Mouse (Mus musculus) hindbrain, embryonic 12.5 days (tissue): ENCODE results near the gene Dnlz. TPM values are rescaled to one million over a fixed set of nuclear protein-coding genes. Genes with fewer than 3 reads are reported as not detected.

ENCODE experiments used
- ATAC-seq: fragments of 200-750 bp; cut with Nextera tagmentation; 2 replicates; pipeline ENCODE4 v1.8.0; 2017; ENCODE audit warnings: moderate TSS enrichment; ENCODE audit not compliant: low FRiP score
- H3K27ac ChIP-seq: fragments of 300-500 bp; sonication (generic); 2 replicates; pipeline ENCODE4 v1.5.1; 2016; ENCODE audit warnings: mild to moderate bottlenecking
- H3K27me3 ChIP-seq: fragments of 300-500 bp; sonication (generic); 2 replicates; pipeline ENCODE4 v1.6.1; 2016; ENCODE audit warnings: mild to moderate bottlenecking
- H3K36me3 ChIP-seq: fragments of 300-500 bp; sonication (generic); 2 replicates; pipeline ENCODE4 v1.6.1; 2016; ENCODE audit warnings: mild to moderate bottlenecking
- H3K4me1 ChIP-seq: fragments of 300-500 bp; sonication (generic); 2 replicates; pipeline ENCODE4 v1.6.1; 2016
- H3K4me2 ChIP-seq: fragments of 300-500 bp; sonication (generic); replicated peaks from 2 replicates; pipeline ENCODE4 v1.6.1; 2016; ENCODE audit warnings: mild to moderate bottlenecking
- H3K4me3 ChIP-seq: fragments of 300-500 bp; sonication (generic); 2 replicates; pipeline ENCODE4 v1.5.1; 2016; ENCODE audit warnings: mild to moderate bottlenecking
- H3K9ac ChIP-seq: fragments of 300-500 bp; sonication (generic); 2 replicates; pipeline ENCODE4 v1.6.1; 2016; ENCODE audit warnings: mild to moderate bottlenecking, moderate library complexity
- H3K9me3 ChIP-seq: fragments of 300-500 bp; sonication (generic); replicated peaks from 2 replicates; pipeline ENCODE4 v1.6.1; 2016; ENCODE audit warnings: mild to moderate bottlenecking
- whole genome bisulfite sequencing: fragments of 180-500 bp; shearing (Covaris S2); methylation state at CpG from one replicate; pipeline ENCODE4 v1.1.7; 2016; 5-methylcytosine and 5-hydroxymethylcytosine counted together
- polyA plus RNA-seq: library from polyadenylated mRNA; unstranded; fragments of >200 nt; fragmentation: Nextera tagmentation; extraction: Ambion mirVana; gene quantifications from 2 replicates; pipeline ENCODE4 v1.2.1, GENCODE M21; 2016

Gene Dnlz
- polyA plus RNA-seq, 1 experiment from 2014 or later = 34.7 TPM

DNA sequence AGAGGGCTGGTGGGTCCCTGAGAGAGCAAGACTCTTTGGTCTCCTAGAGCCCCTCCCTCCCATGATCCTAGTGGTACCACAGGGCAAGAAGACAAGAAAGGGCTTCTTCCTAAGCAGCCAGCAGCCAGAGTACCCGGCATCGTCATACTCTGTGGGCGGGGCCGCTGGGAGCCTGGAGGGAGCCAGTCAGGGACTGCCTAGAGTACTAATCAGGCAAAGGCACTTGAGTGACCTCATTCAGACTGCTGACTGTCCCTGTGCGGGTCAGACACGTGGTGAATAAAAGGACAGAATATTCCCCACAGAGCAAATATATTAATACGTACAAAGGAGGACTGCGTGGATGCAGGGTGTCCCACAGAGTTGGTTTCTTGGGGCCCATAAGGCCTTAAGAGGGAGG, 22.5 kb downstream of the Dnlz start:
- Histone ChIP-seq H3K36me3 (peaks cover 76% of the 10 kb centered on the region), H3K9ac (no peak overlapping the region), H3K4me3 (no peak overlapping the region), H3K27ac (peak overlapping the region; percentile 36; the same call in 1 of the 2 replicates), H3K27me3 (no peaks in the 10 kb centered on the region), H3K9me3 (no peaks in the 10 kb centered on the region), H3K4me2 (no peak overlapping the region), H3K4me1 (no peaks in the 10 kb centered on the region)
- 0 out of 2 replicates have a peak, but pooled peaks have one; percentile 32 for ATAC-seq
- 53% methylated on average over 8 of the region's 8 CpGs for WGBS

DNA sequence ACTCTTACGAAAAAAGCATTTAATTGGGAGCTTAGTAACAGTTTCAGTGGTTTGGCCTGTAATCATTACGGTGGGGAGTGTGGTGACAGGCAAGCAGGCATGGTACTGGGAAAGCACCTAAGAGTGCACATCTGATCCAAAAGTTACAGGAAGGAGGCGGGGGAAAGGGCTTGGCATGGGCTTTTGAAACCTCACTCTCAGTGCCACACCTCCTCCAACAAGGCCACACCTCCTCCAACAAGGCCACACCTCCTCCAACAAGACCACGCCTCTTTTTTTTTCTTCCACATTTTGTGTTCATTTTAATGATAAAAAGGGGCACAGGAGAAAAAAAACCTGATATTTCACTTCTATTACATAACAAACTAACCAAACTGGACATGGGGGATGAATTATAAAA, 24.1 kb downstream of the Dnlz start:
- no peak for ATAC-seq
- Histone ChIP-seq H3K4me2 (no peak overlapping the region), H3K27ac (no peak overlapping the region), H3K9me3 (no peaks in the 10 kb centered on the region), H3K9ac (no peak overlapping the region), H3K4me3 (no peak overlapping the region), H3K27me3 (no peaks in the 10 kb centered on the region), H3K36me3 (peaks cover 89% of the 10 kb centered on the region), H3K4me1 (no peaks in the 10 kb centered on the region)
- 93% methylated on average over 4 of the region's 4 CpGs for WGBS

DNA sequence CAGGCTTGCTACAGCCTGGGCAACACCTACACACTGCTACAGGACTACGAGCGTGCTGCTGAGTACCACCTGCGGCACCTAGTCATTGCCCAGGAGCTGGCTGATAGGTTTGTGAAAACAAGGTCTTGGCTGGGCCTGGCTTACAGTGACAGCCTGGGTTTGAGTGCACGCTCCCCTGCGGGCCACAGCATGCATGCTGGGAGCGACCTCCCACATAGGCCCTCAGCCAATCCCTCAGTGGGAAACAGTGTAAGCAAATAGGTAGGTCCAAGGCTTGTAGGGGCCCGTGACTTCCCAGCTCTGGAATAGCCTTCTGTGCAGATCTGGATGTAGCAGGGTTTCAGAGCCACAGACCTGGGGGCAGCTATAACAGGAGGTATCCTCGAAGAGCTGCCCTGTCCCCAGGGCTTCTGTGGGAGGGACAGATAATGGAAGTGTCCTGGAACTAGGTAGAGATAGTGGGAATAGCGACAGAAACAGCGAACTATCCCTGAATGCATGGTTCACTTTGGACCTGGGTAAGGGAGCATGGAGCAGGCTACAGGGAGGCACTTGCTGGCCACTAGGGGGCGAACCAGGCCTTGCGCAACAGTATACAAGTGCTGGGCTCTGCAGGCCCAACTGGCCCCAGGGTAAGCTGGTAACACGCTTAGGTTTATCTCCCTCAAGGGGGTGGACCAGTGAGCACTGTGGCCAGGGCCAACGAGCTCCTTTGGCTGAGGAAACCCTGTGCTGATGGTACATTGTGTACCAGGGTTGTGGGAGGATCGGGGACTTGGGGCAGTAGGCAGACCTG, 26.3 kb downstream of the Dnlz start:
- WGBS = 67% methylated on average over 15 of the region's 15 CpGs
- Histone ChIP-seq H3K27me3 (no peaks in the 10 kb centered on the region), H3K4me1 (no peaks in the 10 kb centered on the region; the same call in 1 of the 2 replicates), H3K9ac (no peak overlapping the region), H3K9me3 (no peaks in the 10 kb centered on the region), H3K36me3 (peaks cover 77% of the 10 kb centered on the region), H3K27ac (no peak overlapping the region), H3K4me2 (no peak overlapping the region), H3K4me3 (no peak overlapping the region)
- peak; percentile 57 for ATAC-seq

DNA sequence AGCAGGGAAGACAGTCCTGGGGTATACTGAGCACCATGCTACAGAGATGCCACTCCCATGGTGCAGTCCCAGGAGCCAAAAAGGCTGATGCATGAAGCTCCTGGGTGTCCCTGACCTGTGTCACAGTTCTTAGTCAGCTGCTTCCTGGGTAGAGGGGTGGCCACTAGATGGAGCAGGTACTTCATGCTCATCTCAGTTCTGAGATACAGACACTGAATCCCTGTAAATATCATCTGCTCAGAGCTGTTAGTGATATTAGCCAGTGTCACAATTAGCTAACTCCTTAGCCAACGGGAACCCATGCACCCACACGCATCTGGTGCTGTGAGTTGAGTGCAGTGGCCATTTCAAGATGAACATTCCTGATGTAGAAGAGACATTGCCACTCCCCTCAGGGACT, 27.0 kb downstream of the Dnlz start:
- 92% methylated on average over 2 of the region's 2 CpGs for WGBS
- no peak overlapping the region for H3K4me2 ChIP-seq
- no peaks in the 10 kb centered on the region for H3K27me3 ChIP-seq
- no peak overlapping the region for H3K27ac ChIP-seq
- H3K4me3 ChIP-seq = no peak overlapping the region
- peaks cover 5% of the 10 kb centered on the region for H3K4me1 ChIP-seq
- peaks cover 71% of the 10 kb centered on the region for H3K36me3 ChIP-seq
- H3K9me3 ChIP-seq = no peaks in the 10 kb centered on the region
- ATAC-seq = no peak
- no peak overlapping the region for H3K9ac ChIP-seq

DNA sequence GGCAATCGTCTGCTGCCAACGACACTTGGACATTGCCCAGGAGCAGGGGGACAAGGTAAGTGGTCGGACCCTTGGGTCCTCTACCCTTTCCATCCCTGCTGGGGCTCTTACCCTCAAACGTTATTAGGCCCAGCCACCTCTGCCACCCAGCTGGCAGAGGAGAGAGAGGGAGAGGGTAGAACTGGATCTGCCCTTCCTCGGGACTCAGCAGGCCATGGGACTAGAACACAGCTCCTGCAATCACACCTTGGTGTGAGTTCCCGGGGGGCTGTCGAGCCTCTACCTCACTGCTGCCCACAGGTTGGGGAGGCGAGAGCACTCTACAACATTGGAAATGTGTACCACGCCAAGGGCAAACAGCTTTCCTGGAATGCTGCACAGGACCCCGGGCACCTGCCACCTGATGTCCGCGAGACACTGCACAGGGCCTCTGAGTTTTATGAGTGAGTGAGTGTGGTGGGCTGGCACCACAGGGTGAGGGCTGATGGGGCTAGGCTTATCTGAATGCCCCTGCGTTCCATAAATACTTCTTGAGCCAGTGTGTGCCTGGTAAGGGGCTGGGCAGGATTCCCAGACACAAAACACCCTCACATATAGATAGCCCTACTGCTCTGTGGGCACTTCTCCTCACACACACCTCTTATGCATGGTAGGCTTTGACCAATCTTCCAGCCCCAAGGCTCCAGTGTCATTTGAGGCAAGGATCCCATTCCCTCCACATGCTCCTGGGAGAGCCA, 28.2 kb downstream of the Dnlz start:
- 94% methylated on average over 13 of the region's 13 CpGs for WGBS
- Histone ChIP-seq H3K27ac (no peak overlapping the region), H3K9ac (no peak overlapping the region), H3K27me3 (no peaks in the 10 kb centered on the region), H3K9me3 (no peaks in the 10 kb centered on the region), H3K4me1 (peaks cover 16% of the 10 kb centered on the region), H3K4me2 (no peak overlapping the region), H3K4me3 (no peak overlapping the region), H3K36me3 (peaks cover 62% of the 10 kb centered on the region)
- ATAC-seq = no peak

DNA sequence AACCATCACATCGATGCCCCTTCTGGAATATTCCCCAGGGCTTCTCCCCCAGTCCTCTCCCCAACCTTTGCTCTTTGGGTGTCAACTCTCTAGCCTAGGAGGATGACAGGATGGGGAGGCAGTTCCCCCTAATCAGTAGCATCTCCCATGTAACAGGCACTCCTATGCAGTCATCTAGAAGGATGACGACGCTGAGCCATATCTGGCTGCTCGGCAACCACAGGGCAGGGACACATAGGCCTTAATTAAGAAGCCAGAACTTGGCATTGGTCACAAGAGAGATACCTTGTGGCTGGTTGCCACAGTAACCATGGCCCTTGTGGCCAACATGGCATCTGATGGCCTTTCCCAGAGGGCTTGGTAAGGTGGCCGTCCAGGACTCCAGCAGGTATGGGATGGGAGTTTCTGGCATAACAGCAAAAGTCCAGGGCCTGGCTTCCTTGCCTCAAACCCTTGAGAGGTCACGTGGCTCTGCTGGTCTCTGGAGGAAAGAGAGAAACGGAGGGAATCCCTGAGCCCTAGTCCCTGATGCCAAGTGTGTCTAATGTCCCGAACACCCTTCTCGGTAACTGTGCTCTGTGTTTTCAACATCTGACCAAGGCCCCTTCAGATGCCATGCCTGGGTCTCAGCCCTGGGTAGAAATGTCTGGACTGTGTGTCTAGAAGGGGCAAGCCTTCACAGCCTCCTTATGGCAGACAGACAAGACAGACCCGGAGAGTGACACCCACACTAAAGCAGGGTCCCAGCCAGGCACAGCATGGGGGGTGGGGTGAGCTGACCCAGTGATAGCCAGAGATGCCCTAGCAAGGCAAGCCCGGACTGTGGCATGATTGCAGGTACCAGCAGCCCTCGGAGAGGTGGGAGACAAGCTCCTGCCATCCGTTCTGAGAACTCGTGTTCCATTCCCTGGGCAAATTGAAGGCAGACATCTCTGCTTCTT, 31.4 kb downstream of the Dnlz start:
- no peak overlapping the region for H3K4me2 ChIP-seq
- H3K27ac ChIP-seq = no peak overlapping the region

DNA sequence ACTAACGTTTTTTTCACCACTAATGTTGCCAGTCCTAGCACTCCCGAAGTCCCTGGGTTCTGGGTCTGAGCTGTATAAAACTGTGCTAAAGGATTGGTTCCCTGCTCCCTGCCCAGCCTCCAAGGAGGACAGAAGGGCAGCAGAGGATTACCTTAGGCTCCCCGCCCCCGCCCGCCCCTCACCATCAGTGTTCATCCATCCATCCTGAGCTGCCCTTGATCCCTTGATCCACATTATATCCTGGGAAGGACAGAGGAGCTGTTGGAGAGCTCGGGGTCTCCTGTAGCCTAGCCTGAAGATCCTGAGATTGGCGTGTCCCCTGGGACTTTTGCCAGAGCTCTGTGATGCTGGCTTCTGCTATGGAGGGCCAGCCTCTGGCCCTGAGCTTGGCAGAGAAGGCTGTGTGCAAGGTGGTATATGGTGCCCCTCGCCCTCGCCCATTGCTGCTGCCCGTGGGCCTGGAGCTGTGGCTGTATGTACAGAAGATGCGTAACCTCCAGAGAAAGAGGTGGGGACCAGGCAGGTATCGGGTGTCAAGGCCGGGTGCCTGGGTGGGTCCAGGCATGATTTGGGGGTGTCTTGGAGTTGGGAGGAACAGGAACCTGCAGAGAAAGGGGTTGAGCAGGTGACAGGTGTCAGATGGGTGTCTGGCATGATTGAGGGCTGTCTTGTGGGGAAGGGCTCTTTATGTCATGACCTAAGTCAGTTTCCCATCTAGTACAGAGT, 32.2 kb downstream of the Dnlz start:
- Histone ChIP-seq H3K4me1 (peaks cover 47% of the 10 kb centered on the region), H3K4me3 (no peak overlapping the region), H3K4me2 (no peak overlapping the region), H3K27me3 (no peaks in the 10 kb centered on the region), H3K36me3 (peaks cover 29% of the 10 kb centered on the region), H3K9ac (0 out of 2 replicates have a peak overlapping the region, but pooled peaks have one; percentile 0), H3K9me3 (no peaks in the 10 kb centered on the region), H3K27ac (no peak overlapping the region)
- no peak for ATAC-seq
- WGBS = 90% methylated on average over 13 of the region's 13 CpGs

More for the DNA sequence above, 31.4 kb downstream of the Dnlz start:
- peaks cover 38% of the 10 kb centered on the region for H3K36me3 ChIP-seq
- H3K4me3 ChIP-seq = no peak overlapping the region
- H3K4me1 ChIP-seq = peaks cover 42% of the 10 kb centered on the region
- no peaks in the 10 kb centered on the region for H3K9me3 ChIP-seq
- no peaks in the 10 kb centered on the region for H3K27me3 ChIP-seq
- ATAC-seq = no peak
- no peak overlapping the region for H3K9ac ChIP-seq
- 87% methylated on average over 14 of the region's 14 CpGs for WGBS

DNA sequence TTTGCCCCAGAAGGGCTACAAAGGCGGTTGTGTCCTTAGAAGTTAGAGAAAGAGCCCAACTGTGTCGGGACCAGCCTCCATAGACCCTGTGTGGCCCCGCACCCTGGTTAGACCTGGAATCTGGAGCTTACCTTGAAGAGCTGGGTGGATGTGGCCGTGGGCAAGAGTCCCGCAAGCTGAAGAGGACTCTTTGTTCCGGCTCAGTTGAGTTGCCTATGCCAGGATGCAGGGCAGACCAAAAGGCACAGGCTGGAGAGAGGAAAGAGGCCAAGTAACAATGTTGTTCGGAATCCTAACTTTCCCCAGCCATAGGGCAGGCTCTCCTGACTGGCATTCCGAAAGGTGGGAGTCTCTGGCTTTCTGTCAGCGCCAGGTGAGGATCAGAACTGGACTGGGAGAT, 32.8 kb downstream of the Dnlz start:
- 93% methylated on average over 9 of the region's 9 CpGs for WGBS
- ATAC-seq = no peak
- H3K36me3 ChIP-seq = peaks cover 24% of the 10 kb centered on the region
- H3K9me3 ChIP-seq = no peaks in the 10 kb centered on the region
- H3K9ac ChIP-seq = 0 out of 2 replicates have a peak overlapping the region, but pooled peaks have one; percentile 0
- peaks cover 51% of the 10 kb centered on the region for H3K4me1 ChIP-seq
- H3K4me3 ChIP-seq = no peak overlapping the region
- H3K4me2 ChIP-seq = no peak overlapping the region
- H3K27ac ChIP-seq = no peak overlapping the region
- no peaks in the 10 kb centered on the region for H3K27me3 ChIP-seq

DNA sequence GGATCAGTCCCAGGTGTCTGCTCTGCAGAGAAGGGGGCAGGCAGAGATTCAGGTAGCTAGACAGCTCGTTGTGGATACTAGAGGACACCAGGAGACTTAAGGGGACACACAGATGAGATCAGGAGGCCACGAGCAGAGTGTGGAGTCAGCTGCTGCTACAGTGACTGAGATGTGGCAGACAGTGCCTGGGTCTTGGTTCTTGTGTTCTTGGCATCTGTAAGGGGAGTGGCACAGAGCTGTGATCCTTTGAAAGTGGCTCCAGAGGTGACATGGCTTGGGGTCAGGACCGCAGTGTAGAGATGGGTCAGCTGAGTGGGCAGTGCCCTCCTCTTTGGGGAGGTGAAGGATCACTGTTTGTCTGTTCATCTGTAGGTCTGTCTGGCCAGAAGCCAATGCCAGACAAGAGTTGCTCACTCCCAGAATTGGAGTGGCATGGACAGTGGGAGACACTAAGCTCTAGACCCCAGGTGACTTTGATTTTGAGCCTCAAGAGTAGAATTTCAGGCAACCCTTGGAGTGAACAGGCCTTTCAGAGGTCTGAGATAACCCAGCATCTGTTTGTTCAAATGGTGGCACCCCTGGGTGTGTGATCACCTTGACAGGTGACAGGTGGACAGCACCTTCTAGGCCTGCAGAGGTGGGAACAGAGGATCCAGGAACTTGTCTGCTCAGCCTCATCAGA, 33.8 kb downstream of the Dnlz start:
- Histone ChIP-seq H3K27ac (no peak overlapping the region), H3K4me2 (peak overlapping the region; percentile 94), H3K4me3 (no peak overlapping the region), H3K27me3 (no peaks in the 10 kb centered on the region), H3K9ac (peak overlapping the region; percentile 94; the same call in 1 of the 2 replicates), H3K9me3 (no peaks in the 10 kb centered on the region), H3K36me3 (peaks cover 14% of the 10 kb centered on the region), H3K4me1 (peaks cover 52% of the 10 kb centered on the region)
- 86% methylated on average over 3 of the region's 3 CpGs for WGBS
- ATAC-seq = no peak

DNA sequence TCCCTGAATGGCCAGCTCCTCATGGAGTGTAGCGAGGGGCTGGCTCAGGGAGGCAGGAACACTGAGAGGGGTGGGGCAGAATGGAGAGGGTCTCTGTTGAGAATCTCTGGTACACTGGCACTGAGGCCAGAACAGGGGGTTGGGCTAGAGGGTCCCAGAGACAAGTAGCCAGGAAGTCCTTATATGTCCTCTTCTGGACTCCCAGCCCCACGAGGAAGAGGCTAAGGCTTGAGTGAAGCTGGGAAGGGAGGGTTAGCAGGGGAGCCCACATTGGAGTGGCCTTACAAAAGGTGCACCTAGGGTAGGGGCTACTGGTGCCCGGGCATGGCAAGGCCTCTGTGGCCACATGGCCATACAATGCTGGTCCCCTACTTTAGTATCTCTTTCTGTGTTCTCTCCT, 34.5 kb downstream of the Dnlz start:
- Histone ChIP-seq H3K27ac (peak overlapping the region; percentile 25), H3K4me2 (peak overlapping the region; percentile 94), H3K9me3 (no peaks in the 10 kb centered on the region), H3K27me3 (no peaks in the 10 kb centered on the region), H3K9ac (peak overlapping the region; percentile 94), H3K4me3 (peak overlapping the region; percentile 82), H3K4me1 (peaks cover 52% of the 10 kb centered on the region), H3K36me3 (peaks cover 6% of the 10 kb centered on the region)
- WGBS = 74% methylated on average over 3 of the region's 3 CpGs
- no peak for ATAC-seq
